Mouse (Mus musculus) thymus, adult 18-20 months (tissue): ENCODE results near the gene Zbtb7b.

Source experiments
- DNase-seq, 2 experiments: peaks; one replicate each; pipeline ENCODE4 v3.0.0; 2022; ENCODE audit warnings: mixed read lengths in 2 of 2

Gene Zbtb7b

GRCm38 (mm10) chr3:89418170-89418860 is 23.7 kb upstream of the Zbtb7b start, which contains the start of the genes Cks1b and Shc1:
Gene Cks1b, minus strand, starts transcription at chr3:89418383.
Gene Shc1, plus strand, starts transcription at chr3:89418443.
- DNase-seq: peak; percentile 91 to 97

GRCm38 (mm10) chr3:89417840-89418169 is 23.2 kb upstream of the Zbtb7b start:
- no peak for DNase-seq

- no peak for DNase-seq
These were observed 22.6 kb upstream of the Zbtb7b start for GRCm38 (mm10) chr3:89417131-89417530.

GRCm38 (mm10) chr3:89416158-89416557 is 21.6 kb upstream of the Zbtb7b start:
- DNase-seq: no peak

- peak; percentile 92 to 99 for DNase-seq
These were observed 17.2 kb upstream of the Zbtb7b start, which contains the start of gene Flad1 for GRCm38 (mm10) chr3:89411490-89412393. Gene Flad1, minus strand, starts transcription at chr3:89411870.

- DNase-seq: no peak
These were observed 16.3 kb upstream of the Zbtb7b start for GRCm38 (mm10) chr3:89410864-89411263.

- DNase-seq: no peak
These were observed 15.1 kb upstream of the Zbtb7b start for GRCm38 (mm10) chr3:89409701-89410100.

- no peak for DNase-seq
These were observed 13.9 kb upstream of the Zbtb7b start for GRCm38 (mm10) chr3:89408448-89408847.

- DNase-seq: no peak
These were observed 12.3 kb upstream of the Zbtb7b start for GRCm38 (mm10) chr3:89406887-89407286.

- no peak for DNase-seq
These were observed 8.1 kb upstream of the Zbtb7b start, which contains the start of gene Lenep for GRCm38 (mm10) chr3:89402693-89403092. Gene Lenep, minus strand, starts transcription at chr3:89402793.

- no peak for DNase-seq
These were observed 6.8 kb upstream of the Zbtb7b start for GRCm38 (mm10) chr3:89401329-89401728.

GRCm38 (mm10) chr3:89396654-89397005 is 2.1 kb upstream of the Zbtb7b start:
- no peak for DNase-seq

- peak; percentile 71 to 81 for DNase-seq
These were observed 1.5 kb upstream of the Zbtb7b start for GRCm38 (mm10) chr3:89395806-89396653.

GRCm38 (mm10) chr3:89395419-89395805 is 836 bp upstream of the Zbtb7b start:
- no peak for DNase-seq

GRCm38 (mm10) chr3:89394894-89395256 is 299 bp upstream of the Zbtb7b start:
- no peak for DNase-seq

- peak; percentile 75 to 82 for DNase-seq
These were observed 971 bp downstream of the Zbtb7b start for GRCm38 (mm10) chr3:89393605-89394004.

- no peak for DNase-seq
These were observed 1.7 kb downstream of the Zbtb7b start for GRCm38 (mm10) chr3:89392871-89393311.

- peak in 1 of 2 experiments; percentile 42 for DNase-seq
These were observed 2.7 kb downstream of the Zbtb7b start for GRCm38 (mm10) chr3:89391663-89392511.

- peak in 1 of 2 experiments; percentile 42 for DNase-seq
These were observed 3.6 kb downstream of the Zbtb7b start for GRCm38 (mm10) chr3:89390699-89391662.

GRCm38 (mm10) chr3:89390111-89390515 is 4.5 kb downstream of the Zbtb7b start:
- DNase-seq: no peak
